Mouse (Mus musculus): ENCODE data around the gene Med4. TPM values are rescaled to one million over a fixed set of nuclear protein-coding genes. Genes with fewer than 3 reads are reported as not detected.
"Not testable (repeated sequence)": the region's sequence is repeated elsewhere in the genome, so short reads cannot be mapped to it uniquely, and the experiment has no call there.

The Med4 gene
- polyA plus RNA-seq, 1 experiment from 2014 or later = 87.6 TPM

- no peaks in the 10 kb centered on the region for H3K36me3 ChIP-seq
- peak; percentile 56; the same call in 1 of the 2 replicates for ATAC-seq (ENCODE audit: low FRiP score, low read depth)
- no peaks in the 10 kb centered on the region; the same call in 1 of the 2 replicates for H3K27me3 ChIP-seq
- H3K9ac ChIP-seq (replicated peaks) = no peak overlapping the region
- H3K4me2 ChIP-seq (replicated peaks) = no peak overlapping the region
- H3K4me1 ChIP-seq = peaks cover 8% of the 10 kb centered on the region; the same call in 1 of the 2 replicates
- WGBS = 68% methylated on average over 13 of the region's 13 CpGs
- peak overlapping the region; percentile 63; the same call in 1 of the 2 replicates for H3K27ac ChIP-seq (replicated peaks)
- H3K9me3 ChIP-seq = no peaks in the 10 kb centered on the region
- H3K4me3 ChIP-seq = no peak overlapping the region
Measured at GRCm38 (mm10) chr14:73503237-73503933, 6.4 kb upstream of the Med4 start.

GRCm38 (mm10) chr14:73506283-73506682 is 3.5 kb upstream of the Med4 start:
- Histone ChIP-seq H3K27ac (replicated peaks) (no peak overlapping the region), H3K4me1 (peaks cover 18% of the 10 kb centered on the region), H3K9ac (replicated peaks) (no peak overlapping the region), H3K36me3 (no peaks in the 10 kb centered on the region), H3K4me3 (no peak overlapping the region), H3K27me3 (no peaks in the 10 kb centered on the region; the same call in 1 of the 2 replicates), H3K4me2 (replicated peaks) (no peak overlapping the region), H3K9me3 (no peaks in the 10 kb centered on the region)
- ATAC-seq (ENCODE audit: low FRiP score, low read depth) = no peak
- WGBS = 63% methylated on average over 8 of the region's 8 CpGs

DNA sequence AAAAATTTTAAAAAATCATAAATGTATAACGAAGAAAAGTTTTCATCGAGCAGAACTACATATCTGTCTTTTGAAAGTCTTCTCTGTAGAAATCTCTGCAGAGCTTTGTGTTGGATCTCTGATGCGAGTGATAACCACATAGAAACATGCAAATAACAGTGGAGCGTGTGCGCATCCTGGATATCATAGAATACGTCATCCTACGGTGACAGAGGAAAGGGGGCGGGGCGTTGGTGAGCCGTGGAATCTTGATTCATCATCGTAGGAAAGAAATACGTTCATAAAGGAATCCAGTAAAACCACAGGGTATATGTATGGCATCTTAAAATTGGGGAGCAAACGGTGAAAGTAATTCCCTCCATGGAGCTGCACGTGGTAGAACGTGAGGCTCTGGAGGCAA is 2.6 kb upstream of the Med4 start:
- H3K4me3 ChIP-seq = no peak overlapping the region
- ATAC-seq (ENCODE audit: low FRiP score, low read depth) = no peak

DNA sequence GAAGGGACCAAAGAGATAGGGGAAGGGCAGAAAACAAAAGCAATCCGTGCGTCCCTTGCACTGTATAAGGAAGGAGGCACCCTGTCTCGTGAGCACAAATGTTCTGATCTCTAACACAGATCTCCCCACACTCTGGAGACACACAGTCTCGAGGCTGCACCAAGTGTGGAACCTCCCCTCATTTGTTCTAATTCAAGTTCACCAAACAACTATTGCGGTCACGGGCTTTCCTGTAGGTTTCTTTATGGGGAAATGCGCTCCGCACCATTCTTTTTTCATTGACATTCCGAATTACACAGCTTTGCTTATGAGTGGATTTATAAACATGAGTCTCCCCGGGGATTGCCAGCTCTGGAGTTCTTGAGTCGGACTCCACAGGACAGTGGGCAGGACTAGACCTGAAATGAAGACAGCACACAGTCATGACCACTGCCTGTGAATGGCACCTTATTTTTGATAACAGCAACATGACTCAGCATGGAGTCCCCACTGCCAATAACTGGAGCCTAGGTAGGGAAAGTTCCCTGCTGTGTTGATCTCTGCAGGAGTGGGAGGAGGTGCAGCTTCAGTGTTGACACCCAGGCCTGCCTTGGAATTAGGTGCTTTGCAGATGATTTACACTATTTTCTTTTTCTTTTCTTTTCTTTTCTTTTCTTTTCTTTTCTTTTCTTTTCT is 2.0 kb upstream of the Med4 start:
- peaks cover 8% of the 10 kb centered on the region for H3K36me3 ChIP-seq
- H3K4me3 ChIP-seq = no peak overlapping the region
- H3K4me2 ChIP-seq (replicated peaks) = no peak overlapping the region
- no peaks in the 10 kb centered on the region; the same call in 1 of the 2 replicates for H3K27me3 ChIP-seq
- H3K27ac ChIP-seq (replicated peaks) = no peak overlapping the region
- no peak overlapping the region for H3K9ac ChIP-seq (replicated peaks)
- peaks cover 17% of the 10 kb centered on the region for H3K4me1 ChIP-seq
- no peak for ATAC-seq (ENCODE audit: low FRiP score, low read depth)
- H3K9me3 ChIP-seq = no peaks in the 10 kb centered on the region
- 76% methylated on average over 11 of the region's 11 CpGs for WGBS

More for the DNA sequence above, 2.6 kb upstream of the Med4 start:
- peaks cover 5% of the 10 kb centered on the region for H3K36me3 ChIP-seq
- H3K4me2 ChIP-seq (replicated peaks) = no peak overlapping the region
- peaks cover 16% of the 10 kb centered on the region for H3K4me1 ChIP-seq
- H3K9me3 ChIP-seq = no peaks in the 10 kb centered on the region
- 93% methylated on average over 15 of the region's 15 CpGs for WGBS
- H3K27me3 ChIP-seq = no peaks in the 10 kb centered on the region; the same call in 1 of the 2 replicates
- no peak overlapping the region for H3K9ac ChIP-seq (replicated peaks)
- H3K27ac ChIP-seq (replicated peaks) = no peak overlapping the region

- Histone ChIP-seq H3K9me3 (no peaks in the 10 kb centered on the region), H3K36me3 (peaks cover 14% of the 10 kb centered on the region), H3K9ac (replicated peaks) (no peak overlapping the region), H3K27ac (replicated peaks) (no peak overlapping the region), H3K4me1 (peaks cover 13% of the 10 kb centered on the region), H3K4me2 (replicated peaks) (no peak overlapping the region), H3K27me3 (no peaks in the 10 kb centered on the region; the same call in 1 of the 2 replicates), H3K4me3 (no peak overlapping the region)
- no peak for ATAC-seq (ENCODE audit: low FRiP score, low read depth)
- 97% methylated on average over 6 of the region's 6 CpGs for WGBS
Measured at GRCm38 (mm10) chr14:73508630-73509395, 1.0 kb upstream of the Med4 start.

DNA sequence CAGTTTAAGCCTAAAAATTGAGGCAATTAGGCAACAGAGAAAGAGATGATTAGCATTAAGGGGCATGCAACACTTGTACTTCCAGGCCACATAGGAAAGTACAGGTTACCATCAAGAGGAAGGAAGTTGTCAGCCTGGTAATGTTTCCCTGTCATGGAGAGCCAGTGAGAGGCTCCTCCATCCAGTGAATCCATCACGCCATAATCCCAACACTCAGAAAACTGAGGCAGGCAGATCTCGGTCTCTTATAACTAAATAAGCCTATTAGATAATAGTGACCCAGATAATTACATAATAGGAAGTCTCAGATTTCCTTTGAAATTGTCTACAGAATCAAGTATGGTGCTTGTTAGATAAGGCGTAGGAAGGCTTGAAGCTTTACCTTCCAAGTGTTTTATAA is 14.3 kb downstream of the Med4 start:
- Histone ChIP-seq H3K9ac (replicated peaks) (0 out of 2 replicates have a peak overlapping the region, but pooled peaks have one; percentile 28), H3K4me1 (no peaks in the 10 kb centered on the region), H3K27ac (replicated peaks) (no peak overlapping the region), H3K27me3 (no peaks in the 10 kb centered on the region), H3K4me2 (replicated peaks) (peak overlapping the region; percentile 37; the same call in 1 of the 2 replicates), H3K9me3 (no peaks in the 10 kb centered on the region), H3K4me3 (no peak overlapping the region), H3K36me3 (no peaks in the 10 kb centered on the region)
- WGBS = 84% methylated on average over 3 of the region's 3 CpGs
- no peak for ATAC-seq (ENCODE audit: low FRiP score, low read depth)

- Histone ChIP-seq H3K36me3 (no peaks in the 10 kb centered on the region), H3K9ac (replicated peaks) (peak within 1 kb of the TSS; percentile 54), H3K27ac (replicated peaks) (peak within 1 kb of the TSS; percentile 85), H3K4me3 (peak within 1 kb of the TSS; percentile 51), H3K4me1 (no peaks in the 10 kb centered on the region), H3K4me2 (replicated peaks) (peak within 1 kb of the TSS; percentile 37), H3K27me3 (0 out of 2 replicates have a peak, but pooled peaks cover under 1% of the 10 kb centered on the region), H3K9me3 (no peaks in the 10 kb centered on the region)
- under 1% methylated on average over 41 of the region's 41 CpGs for WGBS
- peak; percentile 100 for ATAC-seq (ENCODE audit: low FRiP score, low read depth)
Measured at GRCm38 (mm10) chr14:73524766-73525448, 15.1 kb downstream of the Med4 start, which contains the start of gene Sucla2. TSS of gene Sucla2 (plus strand) at chr14:73525319.

GRCm38 (mm10) chr14:73528661-73529060 is 18.8 kb downstream of the Med4 start:
- not testable (repeated sequence) for H3K9ac ChIP-seq (replicated peaks); H3K4me1 ChIP-seq; ATAC-seq (ENCODE audit: low FRiP score, low read depth); H3K27ac ChIP-seq (replicated peaks); H3K9me3 ChIP-seq; H3K4me2 ChIP-seq (replicated peaks); H3K4me3 ChIP-seq; H3K36me3 ChIP-seq; H3K27me3 ChIP-seq
- WGBS = 87% methylated on average over 3 of the region's 3 CpGs

DNA sequence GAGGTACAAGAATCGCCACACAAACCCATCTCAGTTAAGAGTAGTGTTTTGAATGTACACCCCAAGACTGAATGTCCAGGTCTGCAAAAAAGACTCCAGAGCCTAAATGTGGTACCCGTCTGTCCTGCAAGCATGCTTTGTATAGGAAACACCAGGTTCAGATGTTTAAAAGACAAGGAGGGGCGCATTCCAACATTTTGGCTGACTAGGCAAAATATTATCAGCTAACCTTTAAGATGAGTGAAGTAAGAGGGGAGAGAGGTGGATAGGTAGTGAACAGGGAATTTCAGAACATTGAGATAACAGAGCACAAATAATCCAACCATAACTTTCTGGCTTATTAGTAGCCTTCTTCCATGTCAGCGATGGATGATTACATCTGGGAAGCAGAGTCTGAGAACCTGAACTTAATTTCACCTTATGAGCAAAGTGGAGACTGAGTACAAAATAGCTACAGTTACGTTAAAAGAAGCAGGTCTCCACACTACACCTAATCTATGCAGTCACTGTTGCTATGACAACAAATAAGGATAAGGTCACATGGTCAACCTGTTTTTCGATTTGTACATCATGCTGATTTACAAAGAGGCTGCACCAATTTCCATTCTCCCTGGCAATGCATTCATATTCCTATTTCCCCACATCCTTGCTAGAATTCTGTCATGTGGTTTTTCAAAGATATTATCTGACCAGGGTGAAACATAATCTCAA is 24.1 kb downstream of the Med4 start:
- WGBS = 74% methylated on average over 6 of the region's 6 CpGs
- no peak for ATAC-seq (ENCODE audit: low FRiP score, low read depth)
- Histone ChIP-seq H3K9ac (replicated peaks) (no peak overlapping the region), H3K27ac (replicated peaks) (no peak overlapping the region), H3K9me3 (no peaks in the 10 kb centered on the region), H3K4me2 (replicated peaks) (no peak overlapping the region), H3K27me3 (0 out of 2 replicates have a peak, but pooled peaks cover 5% of the 10 kb centered on the region), H3K36me3 (no peaks in the 10 kb centered on the region), H3K4me3 (no peak overlapping the region), H3K4me1 (no peaks in the 10 kb centered on the region)

GRCm38 (mm10) chr14:73535641-73536040 is 25.8 kb downstream of the Med4 start:
- ATAC-seq (ENCODE audit: low FRiP score, low read depth) = no peak
- no peaks in the 10 kb centered on the region for H3K4me1 ChIP-seq
- H3K9ac ChIP-seq (replicated peaks) = no peak overlapping the region

DNA sequence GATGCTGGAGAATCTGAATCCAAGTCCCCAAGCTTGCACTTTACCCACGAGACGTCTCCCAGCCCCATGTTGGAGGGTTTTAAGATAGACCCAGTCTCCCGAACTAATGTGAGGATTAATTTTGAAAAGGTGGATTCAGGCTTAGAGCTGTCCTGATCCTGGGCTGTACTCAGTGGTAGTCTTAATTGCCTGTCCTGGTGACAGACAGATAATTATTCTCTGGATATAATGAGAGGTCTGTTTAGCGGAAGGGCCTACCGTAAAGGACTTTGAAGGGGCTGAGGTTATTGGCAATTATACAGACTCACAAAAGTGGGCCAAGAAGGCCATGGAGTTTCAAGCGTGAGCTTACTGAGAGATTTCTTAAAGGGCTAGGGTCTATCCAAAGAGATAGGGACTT is 34.0 kb downstream of the Med4 start:
- Histone ChIP-seq H3K4me1 (no peaks in the 10 kb centered on the region), H3K9ac (replicated peaks) (no peak overlapping the region), H3K4me3 (no peak overlapping the region), H3K27me3 (no peaks in the 10 kb centered on the region), H3K36me3 (no peaks in the 10 kb centered on the region), H3K9me3 (no peaks in the 10 kb centered on the region), H3K27ac (replicated peaks) (no peak overlapping the region), H3K4me2 (replicated peaks) (no peak overlapping the region)
- 52% methylated on average over 6 of the region's 6 CpGs for WGBS
- no peak; the same call in 1 of the 2 replicates for ATAC-seq (ENCODE audit: low FRiP score, low read depth)

More at GRCm38 (mm10) chr14:73535641-73536040, 25.8 kb downstream of the Med4 start:
- Histone ChIP-seq H3K36me3 (no peaks in the 10 kb centered on the region), H3K27ac (replicated peaks) (no peak overlapping the region), H3K4me3 (no peak overlapping the region), H3K9me3 (no peaks in the 10 kb centered on the region), H3K4me2 (replicated peaks) (no peak overlapping the region), H3K27me3 (no peaks in the 10 kb centered on the region)
- WGBS = 84% methylated on average over 2 of the region's 2 CpGs

All from midbrain, embryonic 12.5 days (tissue).